Comparison of ENCODE assay signal across 24 mouse cellular contexts in genomic region chr10:69670959-69671358, GRCm38 (mm10).
DNase-seq lines count a peak whose midpoint lies in the region; ATAC-seq and TF ChIP-seq lines count a peak whose summit lies in the region.
"Had no signal": no experiment of that assay in that cellular context is flagged by ENCODE, and none has a peak within 500 bp of the region (broad histone marks: within the 10 kb centered on the region; RNA-seq: fewer than 3 reads in every experiment).

No protein-coding gene starts in this region.

- peak overlapping the region; percentile 92 for H3K27ac ChIP-seq in kidney, adult 2 months (ENCODE audit: insufficient read depth, low read depth, low read length)
- H3K27ac ChIP-seq in lung, embryonic 16.5 days (ENCODE audit: low read length): no peak overlapping the region
- no peak overlapping the region for H3K27ac ChIP-seq in thymus, adult 2 months (ENCODE audit: control insufficient read depth, insufficient read depth, low read length)
- H3K27ac ChIP-seq: forebrain, embryonic 10.5 days; heart, adult 2 months; hindbrain, embryonic 10.5 days; intestine, embryonic 15.5 days; layer of hippocampus, adult 2 months; limb, embryonic 10.5 days; midbrain, embryonic 10.5 days had no signal

- no peaks in the 10 kb centered on the region for H3K27me3 ChIP-seq in kidney, adult 2 months (replicated peaks; ENCODE audit: control insufficient read depth, insufficient read depth, low read length)
- H3K27me3 ChIP-seq in lung, embryonic 16.5 days (ENCODE audit: control insufficient read depth, insufficient read depth, low read depth, low read length): no peaks in the 10 kb centered on the region
- H3K27me3 ChIP-seq in thymus, adult 2 months (ENCODE audit: control insufficient read depth, insufficient read depth, low read length): no peaks in the 10 kb centered on the region
- H3K27me3 ChIP-seq: intestine, embryonic 15.5 days had no signal

- H3K4me1 ChIP-seq in kidney, adult 2 months (ENCODE audit: control insufficient read depth, insufficient read depth, low read length): peaks cover 24% of the 10 kb centered on the region; the same call in 1 of the 2 replicates
- no peaks in the 10 kb centered on the region for H3K4me1 ChIP-seq in lung, embryonic 16.5 days (replicated peaks; ENCODE audit: control insufficient read depth, insufficient read depth, low read length)
- H3K4me1 ChIP-seq in thymus, adult 2 months (replicated peaks; ENCODE audit: control insufficient read depth, insufficient read depth, low read length): no peaks in the 10 kb centered on the region
- H3K4me1 ChIP-seq: forebrain, embryonic 10.5 days; hindbrain, embryonic 10.5 days; intestine, embryonic 15.5 days; limb, embryonic 10.5 days; midbrain, embryonic 10.5 days had no signal

- no peak for TF ChIP-seq POLR2A in kidney, adult 2 months (IDR thresholded peaks at IDR 0.05; ENCODE audit: low read depth, low read length)
- no peak for TF ChIP-seq POLR2A in thymus, adult 2 months (IDR thresholded peaks at IDR 0.05; ENCODE audit: control insufficient read depth, extremely low read depth, insufficient read depth, low read length, poor library complexity)

- peak; percentile 67 for DNase-seq in kidney, adult 2 months
- DNase-seq in kidney, adult 18-20 months: no peak
- DNase-seq in lung, postnatal 25 days (ENCODE audit: low spot score): no peak
- DNase-seq in Muller cell, postnatal 12 days (ENCODE audit: inconsistent ontology term): peak; percentile 67
- DNase-seq in kidney, postnatal 36 days: peak; percentile 29 to 59
- DNase-seq in thymus, adult 2 months: no peak
- DNase-seq: adrenal gland, adult 2 months; cerebellum, adult 11 months; cerebellum, adult 9-11 months; gastrocnemius, postnatal 25 days; heart, adult 2 months; liver; lung, postnatal 4 days; thymus, postnatal 36 days had no signal

- no peak for TF ChIP-seq CTCF in kidney, adult 2 months (conservative IDR thresholded peaks at IDR 0.05; ENCODE audit: insufficient read depth, insufficient read length, low read depth, low read length)
- TF ChIP-seq CTCF in thymus, adult 2 months (IDR thresholded peaks at IDR 0.05; ENCODE audit: borderline replicate concordance, control insufficient read depth, extremely low read depth, insufficient read depth, low read length, poor library complexity): no peak

- H3K9me3 ChIP-seq in lung, embryonic 16.5 days (ENCODE audit: control insufficient read depth, low read length): no peaks in the 10 kb centered on the region
- H3K9me3 ChIP-seq: forebrain, embryonic 10.5 days; hindbrain, embryonic 10.5 days; intestine, embryonic 15.5 days; limb, embryonic 10.5 days; midbrain, embryonic 10.5 days had no signal

- ATAC-seq in lung, embryonic 16.5 days (ENCODE audit: low read depth): 0 out of 2 replicates have a peak, but pooled peaks have one; percentile 38
- ATAC-seq: forebrain, embryonic 16.5 days; hindbrain, embryonic 16.5 days; intestine, embryonic 15.5 days; midbrain, embryonic 16.5 days had no signal

- no peaks in the 10 kb centered on the region for H3K36me3 ChIP-seq in kidney, adult 2 months (ENCODE audit: control insufficient read depth, insufficient read depth, low read length)
- H3K36me3 ChIP-seq in lung, embryonic 16.5 days (ENCODE audit: control insufficient read depth, insufficient read depth, low read length): no peaks in the 10 kb centered on the region
- H3K36me3 ChIP-seq in thymus, adult 2 months (ENCODE audit: control insufficient read depth, insufficient read depth, low read length): no peaks in the 10 kb centered on the region
- H3K36me3 ChIP-seq: forebrain, embryonic 10.5 days; hindbrain, embryonic 10.5 days; intestine, embryonic 15.5 days; limb, embryonic 10.5 days; midbrain, embryonic 10.5 days had no signal

- no peak overlapping the region for H3K4me3 ChIP-seq in kidney, adult 2 months (ENCODE audit: insufficient read depth, low read depth, low read length)
- H3K4me3 ChIP-seq in lung, embryonic 16.5 days (ENCODE audit: low read length): no peak overlapping the region
- H3K4me3 ChIP-seq in thymus, adult 2 months (ENCODE audit: control insufficient read depth, insufficient read depth, low read length): no peak overlapping the region
- H3K4me3 ChIP-seq: forebrain, embryonic 10.5 days; heart, adult 2 months; hindbrain, embryonic 10.5 days; intestine, embryonic 15.5 days; layer of hippocampus, adult 2 months; limb, embryonic 10.5 days; midbrain, embryonic 10.5 days had no signal

- H3K9ac ChIP-seq in lung, embryonic 16.5 days (ENCODE audit: low read length): no peak overlapping the region
- H3K9ac ChIP-seq: intestine, embryonic 15.5 days had no signal

- no peak overlapping the region for H3K4me2 ChIP-seq in lung, embryonic 16.5 days (ENCODE audit: low read depth, low read length)
- H3K4me2 ChIP-seq: intestine, embryonic 15.5 days had no signal

- WGBS in kidney, adult 2 months: 30% methylated on average over 2 of the region's 2 CpGs
- 40% methylated on average over 2 of the region's 2 CpGs for WGBS in lung, embryonic 16.5 days
- WGBS in thymus, adult 2 months: 75% methylated on average over 2 of the region's 2 CpGs

Comparison
In these comparisons a context has a peak if more than half of its experiments do, and no peak if none do; other contexts are left out.
1. DNase-seq: peak in kidney, adult 2 months (single experiment), Muller cell, postnatal 12 days (single experiment) and kidney, postnatal 36 days (2 of 2); none in kidney, adult 18-20 months (single experiment), lung, postnatal 25 days (single experiment) and thymus, adult 2 months (single experiment).